Mouse (Mus musculus) kidney, embryonic 16.5 days (tissue): ENCODE measurements around the gene Gm2115. TPM values are rescaled to one million over a fixed set of nuclear protein-coding genes. Genes with fewer than 3 reads are reported as not detected.

Experiments used
- ATAC-seq: fragments of 200-750 bp; cut with Nextera tagmentation; 2 replicates; pipeline ENCODE4 v1.8.0; 2017; ENCODE audit warnings: moderate TSS enrichment; ENCODE audit not compliant: low FRiP score, low TSS enrichment
- H3K27ac ChIP-seq: fragments of 300-500 bp; sonication (generic); 2 replicates; pipeline ENCODE4 v1.5.1; 2014; ENCODE audit warnings: low read length
- H3K27me3 ChIP-seq: fragments of 300-500 bp; sonication (generic); 2 replicates; pipeline ENCODE4 v1.6.1; 2014; ENCODE audit warnings: low read length, control low read depth, mixed read lengths; ENCODE audit not compliant: insufficient read depth
- H3K36me3 ChIP-seq: fragments of 300-500 bp; sonication (generic); 2 replicates; pipeline ENCODE4 v1.6.1; 2014; ENCODE audit warnings: low read length, control low read depth, mixed read lengths; ENCODE audit not compliant: insufficient read depth
- H3K4me1 ChIP-seq: fragments of 300-500 bp; sonication (generic); 2 replicates; pipeline ENCODE4 v1.6.1; 2014; ENCODE audit warnings: low read length, control low read depth, mixed read lengths; ENCODE audit not compliant: insufficient read depth
- H3K4me2 ChIP-seq: fragments of 300-500 bp; sonication (generic); replicated peaks from 2 replicates; pipeline ENCODE4 v1.6.1; 2014; ENCODE audit warnings: low read depth, low read length
- H3K4me3 ChIP-seq: fragments of 300-500 bp; sonication (generic); 2 replicates; pipeline ENCODE4 v1.5.1; 2014; ENCODE audit warnings: mild to moderate bottlenecking, low read length
- H3K9ac ChIP-seq: fragments of 300-500 bp; sonication (generic); replicated peaks from 2 replicates; pipeline ENCODE4 v1.6.1; 2014; ENCODE audit warnings: low read length
- H3K9me3 ChIP-seq: fragments of 300-500 bp; sonication (generic); 2 replicates; pipeline ENCODE4 v1.6.1; 2016; ENCODE audit warnings: low read length, control low read depth
- WGBS: fragments of 180-500 bp; shearing (Covaris S2); extraction: QIAGEN DNeasy Blood & Tissue Kit; methylation state at CpG from one replicate; pipeline ENCODE4 v1.1.7; 2014; 5-methylcytosine and 5-hydroxymethylcytosine counted together
- polyA plus RNA-seq: library from polyadenylated mRNA; unstranded; fragments of >200 nt; fragmentation: Nextera tagmentation; extraction: Ambion mirVana; gene quantifications from 2 replicates; pipeline ENCODE4 v1.2.1, GENCODE M21; 2015

Gene Gm2115
- polyA plus RNA-seq, 1 experiment from 2014 or later = 0.31 TPM

DNA sequence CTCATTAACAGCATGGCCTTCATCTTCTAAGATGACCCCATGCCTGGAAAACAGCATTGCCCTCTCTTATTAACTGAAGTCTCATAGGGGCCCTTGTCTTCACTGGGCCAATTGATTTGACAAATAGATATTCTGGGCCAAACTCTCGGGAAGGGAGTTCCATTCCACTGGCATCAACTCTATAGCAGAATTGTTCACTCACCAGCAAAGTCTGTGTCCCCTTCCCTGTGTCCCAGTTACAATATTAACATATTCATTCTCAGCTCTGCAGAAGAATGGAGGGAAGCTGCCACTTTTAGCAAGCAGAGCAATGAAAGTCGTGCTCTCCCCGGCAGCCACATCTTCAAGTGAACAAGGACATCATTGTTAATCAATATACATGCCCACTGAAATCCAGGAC is 5.9 kb downstream of the Gm2115 start:
- no peak for ATAC-seq
- Histone ChIP-seq H3K9ac (no peak overlapping the region), H3K27ac (no peak overlapping the region), H3K4me2 (no peak overlapping the region), H3K9me3 (no peaks in the 10 kb centered on the region), H3K36me3 (no peaks in the 10 kb centered on the region), H3K4me3 (no peak overlapping the region), H3K4me1 (no peaks in the 10 kb centered on the region), H3K27me3 (peaks cover 3% of the 10 kb centered on the region; the same call in 1 of the 2 replicates)
- WGBS = 75% methylated on average over 3 of the region's 3 CpGs

GRCm38 (mm10) chr7:84544946-84545345 is 16.2 kb downstream of the Gm2115 start:
- no peak overlapping the region for H3K4me3 ChIP-seq
- ATAC-seq = no peak
- H3K9me3 ChIP-seq = no peaks in the 10 kb centered on the region
- 82% methylated on average over 4 of the region's 4 CpGs for WGBS
- 0 out of 2 replicates have a peak, but pooled peaks cover 4% of the 10 kb centered on the region for H3K4me1 ChIP-seq
- H3K36me3 ChIP-seq = no peaks in the 10 kb centered on the region
- no peaks in the 10 kb centered on the region for H3K27me3 ChIP-seq
- H3K4me2 ChIP-seq = no peak overlapping the region
- H3K27ac ChIP-seq = no peak overlapping the region
- H3K9ac ChIP-seq = no peak overlapping the region

DNA sequence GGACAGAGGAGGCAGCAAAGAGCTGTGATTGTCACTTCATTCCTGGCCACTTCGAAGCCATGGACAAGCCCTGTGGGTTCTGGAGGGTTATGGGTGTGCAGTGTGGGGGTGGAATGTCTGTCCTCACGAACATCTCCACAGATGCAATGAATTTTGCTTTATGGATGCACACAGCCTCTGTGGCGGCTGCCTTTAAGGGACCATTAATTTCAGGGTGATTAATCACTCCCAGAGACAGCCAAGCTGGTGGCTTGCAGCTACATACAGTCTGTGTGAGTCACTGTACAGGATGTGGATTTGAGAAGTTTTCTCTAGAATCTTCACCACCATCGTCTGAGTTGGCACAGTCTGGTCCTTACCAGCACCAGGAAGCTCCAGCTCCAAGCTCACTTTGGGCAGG is 17.9 kb downstream of the Gm2115 start:
- 18% methylated on average over 4 of the region's 4 CpGs for WGBS

GRCm38 (mm10) chr7:84551472-84551871 is 22.7 kb downstream of the Gm2115 start:
- H3K9me3 ChIP-seq = no peaks in the 10 kb centered on the region
- H3K4me2 ChIP-seq = no peak overlapping the region
- 0 out of 2 replicates have a peak, but pooled peaks cover 4% of the 10 kb centered on the region for H3K4me1 ChIP-seq
- H3K36me3 ChIP-seq = no peaks in the 10 kb centered on the region
- no peak overlapping the region for H3K27ac ChIP-seq
- H3K27me3 ChIP-seq = no peaks in the 10 kb centered on the region
- no peak overlapping the region for H3K9ac ChIP-seq
- no peak for ATAC-seq
- H3K4me3 ChIP-seq = no peak overlapping the region
- 86% methylated on average over 2 of the region's 2 CpGs for WGBS

More for the DNA sequence above, 17.9 kb downstream of the Gm2115 start:
- H3K4me1 ChIP-seq = 0 out of 2 replicates have a peak, but pooled peaks cover 4% of the 10 kb centered on the region
- H3K27me3 ChIP-seq = no peaks in the 10 kb centered on the region
- H3K36me3 ChIP-seq = no peaks in the 10 kb centered on the region
- H3K4me3 ChIP-seq = no peak overlapping the region
- H3K9ac ChIP-seq = no peak overlapping the region
- H3K4me2 ChIP-seq = no peak overlapping the region
- peak; percentile 94 for ATAC-seq
- no peak overlapping the region for H3K27ac ChIP-seq
- no peaks in the 10 kb centered on the region for H3K9me3 ChIP-seq

- H3K4me2 ChIP-seq = no peak overlapping the region
- no peak overlapping the region for H3K27ac ChIP-seq
- H3K4me3 ChIP-seq = no peak overlapping the region
- no peaks in the 10 kb centered on the region for H3K36me3 ChIP-seq
- no peaks in the 10 kb centered on the region for H3K9me3 ChIP-seq
- H3K27me3 ChIP-seq = no peaks in the 10 kb centered on the region
- WGBS = 59% methylated on average over 3 of the region's 3 CpGs
- no peak overlapping the region for H3K9ac ChIP-seq
- no peaks in the 10 kb centered on the region for H3K4me1 ChIP-seq
- no peak for ATAC-seq
Measured at GRCm38 (mm10) chr7:84555294-84555693, 26.5 kb downstream of the Gm2115 start.

- WGBS = 64% methylated on average over 3 of the region's 3 CpGs
- Histone ChIP-seq H3K36me3 (no peaks in the 10 kb centered on the region), H3K9ac (no peak overlapping the region), H3K27ac (no peak overlapping the region), H3K27me3 (no peaks in the 10 kb centered on the region), H3K9me3 (no peaks in the 10 kb centered on the region), H3K4me2 (no peak overlapping the region), H3K4me1 (no peaks in the 10 kb centered on the region), H3K4me3 (no peak overlapping the region)
- ATAC-seq = no peak
Measured at GRCm38 (mm10) chr7:84557332-84557731, 28.6 kb downstream of the Gm2115 start.

DNA sequence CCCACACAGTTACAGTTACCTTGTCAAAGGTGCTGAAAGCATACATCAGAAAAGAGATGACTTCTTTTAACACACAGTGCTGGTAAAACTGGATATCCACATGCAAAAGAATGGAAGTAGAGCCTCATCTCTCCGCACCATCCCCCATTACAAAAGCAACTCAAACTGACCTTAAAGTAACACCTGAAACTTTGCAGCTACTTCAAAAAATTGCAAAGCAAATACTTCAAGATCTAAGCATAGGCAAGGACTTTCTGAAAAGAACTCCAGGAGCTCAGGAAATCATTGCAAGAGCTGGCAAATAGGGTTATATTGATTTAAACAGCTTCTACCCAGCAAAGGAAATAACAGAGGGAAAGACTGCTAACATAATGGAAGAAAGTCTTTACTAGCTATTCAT is 31.7 kb downstream of the Gm2115 start:
- Histone ChIP-seq H3K27me3 (no peaks in the 10 kb centered on the region), H3K9ac (no peak overlapping the region), H3K9me3 (no peaks in the 10 kb centered on the region), H3K4me3 (no peak overlapping the region), H3K4me1 (no peaks in the 10 kb centered on the region), H3K27ac (no peak overlapping the region), H3K4me2 (no peak overlapping the region), H3K36me3 (no peaks in the 10 kb centered on the region)
- no peak for ATAC-seq
- 82% methylated on average over 1 of the region's 1 CpGs for WGBS

- Histone ChIP-seq H3K4me3 (no peak overlapping the region), H3K9ac (no peak overlapping the region), H3K4me2 (no peak overlapping the region), H3K27me3 (no peaks in the 10 kb centered on the region), H3K4me1 (no peaks in the 10 kb centered on the region), H3K36me3 (no peaks in the 10 kb centered on the region), H3K9me3 (no peaks in the 10 kb centered on the region), H3K27ac (no peak overlapping the region)
- 82% methylated on average over 3 of the region's 3 CpGs for WGBS
- ATAC-seq = no peak
Measured at GRCm38 (mm10) chr7:84564236-84564635, 35.5 kb downstream of the Gm2115 start.

GRCm38 (mm10) chr7:84566200-84566599 is 37.4 kb downstream of the Gm2115 start:
- Histone ChIP-seq H3K4me3 (no peak overlapping the region), H3K9me3 (no peaks in the 10 kb centered on the region), H3K4me2 (no peak overlapping the region), H3K36me3 (no peaks in the 10 kb centered on the region), H3K4me1 (no peaks in the 10 kb centered on the region), H3K9ac (no peak overlapping the region), H3K27ac (no peak overlapping the region), H3K27me3 (no peaks in the 10 kb centered on the region)
- WGBS = 67% methylated on average over 6 of the region's 6 CpGs
- ATAC-seq = no peak

DNA sequence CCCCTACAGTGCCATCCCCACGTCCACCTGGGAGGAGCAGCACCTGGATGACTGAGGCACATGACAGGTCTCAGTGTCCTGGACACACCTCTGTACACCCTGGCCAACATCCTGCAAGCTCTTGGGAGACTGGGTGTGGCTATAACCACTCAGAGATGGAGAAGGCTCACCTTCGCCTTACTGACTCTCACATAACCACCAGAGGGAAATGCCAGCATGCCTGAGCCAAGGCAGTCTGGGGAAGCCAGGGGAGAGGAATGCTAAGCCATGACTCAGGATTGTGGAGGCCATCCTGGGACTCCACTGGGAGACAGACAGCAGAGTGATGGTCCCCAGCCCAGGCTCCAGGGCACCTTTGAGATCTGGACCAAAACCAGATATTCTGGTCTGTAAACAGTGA is 48.3 kb downstream of the Gm2115 start:
- H3K27ac ChIP-seq = no peak overlapping the region
- H3K4me2 ChIP-seq = no peak overlapping the region
- WGBS = 76% methylated on average over 2 of the region's 2 CpGs
- no peaks in the 10 kb centered on the region for H3K4me1 ChIP-seq
- H3K4me3 ChIP-seq = no peak overlapping the region
- H3K36me3 ChIP-seq = no peaks in the 10 kb centered on the region
- no peaks in the 10 kb centered on the region for H3K27me3 ChIP-seq
- H3K9me3 ChIP-seq = no peaks in the 10 kb centered on the region
- no peak; the same call in 1 of the 2 replicates for ATAC-seq
- H3K9ac ChIP-seq = no peak overlapping the region
